Mouse (Mus musculus) gastrocnemius, adult 2 months (tissue): ENCODE data around the gene Cd52. TPM values are rescaled to one million over a fixed set of nuclear protein-coding genes. Genes with fewer than 3 reads are reported as not detected.
"Not testable (repeated sequence)": the region's sequence is repeated elsewhere in the genome, so short reads cannot be mapped to it uniquely, and the experiment has no call there.

Source experiments
- DNase-seq: peaks from one replicate; pipeline ENCODE4 v3.0.0; 2022
- H3K27ac ChIP-seq: fragments of 200-600 bp; 2 replicates; pipeline ENCODE4 v1.8.1; 2022; ENCODE audit warnings: mild to moderate bottlenecking
- H3K4me3 ChIP-seq: fragments of 200-600 bp; 2 replicates; pipeline ENCODE4 v1.8.1; 2022; ENCODE audit warnings: mild to moderate bottlenecking, moderate library complexity
- CTCF ChIP-seq: fragments of 200-600 bp; IDR thresholded peaks from 2 replicates; pipeline ENCODE4 v1.8.1; 2022; ENCODE audit warnings: antibody characterized with exemption, mild to moderate bottlenecking, moderate library complexity
- intact Hi-C: fragments of 180-260 bp; cut with DNase I; formaldehyde crosslinking; loops from one replicate; pipeline ENCODE4 v1.15.1; 2025
- long read RNA-seq, 2 experiments: library from polyadenylated mRNA; stranded (forward); transcript quantifications; one replicate each; pipeline ENCODE4 v2.0.0; 2021
- total RNA-seq, 2 experiments: library from RNA; stranded (reverse); gene quantifications; 2 replicates each; pipeline ENCODE4 v1.2.3; 2021

Gene Cd52
- under 1 TPM in 1 of 2 experiments, not detected in 1; 0.71 TPM for total RNA-seq
- long read RNA-seq, experiment 1, result 0 reads
- long read RNA-seq, experiment 2, partial matches to known transcripts, result 0 of 1 reads
- long read RNA-seq, experiment 2, other reads (novel, unspliced or antisense), result 0 of 1 reads

GRCm38 (mm10) chr4:134094923-134095547 lies at the start of gene Cd52:
Gene Cd52 (minus strand): TSS chr4:134095082.
- H3K27ac ChIP-seq, result no peak within 1 kb of the TSS
- intact Hi-C loops, result no loop called here

GRCm38 (mm10) chr4:134144297-134144696 lies 49.4 kb upstream of the Cd52 start:
- peak; percentile 75 for DNase-seq
- H3K4me3 ChIP-seq, result not testable (repeated sequence)

More at GRCm38 (mm10) chr4:134094923-134095547, at the start of gene Cd52:
- H3K4me3 ChIP-seq, result no peak within 1 kb of the TSS
- no peak for DNase-seq
- no peak for TF ChIP-seq CTCF

GRCm38 (mm10) chr4:134138857-134139256 lies 44.0 kb upstream of the Cd52 start:
- intact Hi-C loops, result no loop called here
- no peak overlapping the region for H3K4me3 ChIP-seq
- no peak overlapping the region for H3K27ac ChIP-seq
- DNase-seq, result peak; percentile 8
- peak; percentile 36; the same call in 1 of the 2 replicates for TF ChIP-seq CTCF

More at GRCm38 (mm10) chr4:134144297-134144696, 49.4 kb upstream of the Cd52 start:
- intact Hi-C loops, result not testable (repeated sequence)
- H3K27ac ChIP-seq, result peak overlapping the region; percentile 63

GRCm38 (mm10) chr4:134136280-134136926 lies 41.5 kb upstream of the Cd52 start:
- TF ChIP-seq CTCF, result no peak
- intact Hi-C loops, result no loop called here
- Histone ChIP-seq H3K27ac (no peak overlapping the region), H3K4me3 (no peak overlapping the region)
- no peak for DNase-seq

- intact Hi-C loops, result no loop called here
- DNase-seq, result peak; percentile 40
Measured at GRCm38 (mm10) chr4:134132519-134133095, 37.7 kb upstream of the Cd52 start.

GRCm38 (mm10) chr4:134132117-134132516 lies 37.2 kb upstream of the Cd52 start:
- Histone ChIP-seq H3K27ac (peak overlapping the region; percentile 63), H3K4me3 (no peak overlapping the region)
- no peak for DNase-seq
- no peak for TF ChIP-seq CTCF
- intact Hi-C loops, result no loop called here

More at GRCm38 (mm10) chr4:134132519-134133095, 37.7 kb upstream of the Cd52 start:
- peak overlapping the region; percentile 63 for H3K27ac ChIP-seq
- H3K4me3 ChIP-seq, result no peak overlapping the region
- TF ChIP-seq CTCF, result no peak

GRCm38 (mm10) chr4:134129482-134129881 lies 34.6 kb upstream of the Cd52 start:
- no peak for TF ChIP-seq CTCF
- intact Hi-C loops, result no loop called here
- Histone ChIP-seq H3K4me3 (peak overlapping the region; percentile 89), H3K27ac (peak overlapping the region; percentile 90)
- DNase-seq, result peak; percentile 35

- intact Hi-C loops, result no loop called here
- Histone ChIP-seq H3K4me3 (peak overlapping the region; percentile 89), H3K27ac (peak overlapping the region; percentile 90)
- DNase-seq, result no peak
- TF ChIP-seq CTCF, result no peak
Measured at GRCm38 (mm10) chr4:134128983-134129362, 34.1 kb upstream of the Cd52 start.

GRCm38 (mm10) chr4:134128221-134128982 lies 33.5 kb upstream of the Cd52 start, which contains the start of gene Sh3bgrl3:
Gene Sh3bgrl3 (minus strand): TSS chr4:134128789.
- DNase-seq, result peak; percentile 91
- TF ChIP-seq CTCF, result no peak
- intact Hi-C loops, result no loop called here

GRCm38 (mm10) chr4:134127793-134128192 lies 32.9 kb upstream of the Cd52 start:
- Histone ChIP-seq H3K4me3 (peak overlapping the region; percentile 89), H3K27ac (peak overlapping the region; percentile 90)
- DNase-seq, result no peak
- intact Hi-C loops, result no loop called here
- TF ChIP-seq CTCF, result no peak

More at GRCm38 (mm10) chr4:134128221-134128982, 33.5 kb upstream of the Cd52 start, which contains the start of gene Sh3bgrl3:
- Histone ChIP-seq H3K27ac (peak within 1 kb of the TSS; percentile 90), H3K4me3 (peak within 1 kb of the TSS; percentile 89)

GRCm38 (mm10) chr4:134127121-134127455 lies 32.2 kb upstream of the Cd52 start:
- DNase-seq, result no peak
- TF ChIP-seq CTCF, result no peak
- Histone ChIP-seq H3K27ac (peak overlapping the region; percentile 90; the same call in 1 of the 2 replicates), H3K4me3 (peak overlapping the region; percentile 89)
- intact Hi-C loops, result no loop called here

GRCm38 (mm10) chr4:134126300-134127120 lies 31.6 kb upstream of the Cd52 start:
- no peak overlapping the region for H3K4me3 ChIP-seq
- H3K27ac ChIP-seq, result no peak overlapping the region
- intact Hi-C loops, result no loop called here
- DNase-seq, result no peak
- TF ChIP-seq CTCF, result no peak
